Mouse (Mus musculus) ES-E14 (cell line): ENCODE measurements at regions not wholly inside any gene's neighbourhood (a gene's known extent, or its start where the extent isn't known, plus 50 kb on each side); places are given as distances from the start of the nearest gene placed in this dataset.

ENCODE experiments used
- HCFC1 ChIP-seq: IDR thresholded peaks from 2 replicates; pipeline ENCODE4 v1.6.1; 2012; ENCODE audit warnings: low read length, inconsistent platforms, borderline replicate concordance; ENCODE audit not compliant: insufficient read depth
- MAFK ChIP-seq: IDR thresholded peaks from 2 replicates; pipeline ENCODE4 v1.6.1; 2014; ENCODE audit warnings: mild to moderate bottlenecking, low read depth, low read length, inconsistent platforms; ENCODE audit not compliant: insufficient read depth
- ZC3H11A ChIP-seq: IDR thresholded peaks from 2 replicates; pipeline ENCODE4 v1.6.1; 2012; ENCODE audit warnings: low read depth, mild to moderate bottlenecking, inconsistent platforms, low read length, borderline replicate concordance
- ZNF384 ChIP-seq: IDR thresholded peaks from 2 replicates; pipeline ENCODE4 v1.6.1; 2012; ENCODE audit warnings: low read depth, low read length, inconsistent platforms

DNA sequence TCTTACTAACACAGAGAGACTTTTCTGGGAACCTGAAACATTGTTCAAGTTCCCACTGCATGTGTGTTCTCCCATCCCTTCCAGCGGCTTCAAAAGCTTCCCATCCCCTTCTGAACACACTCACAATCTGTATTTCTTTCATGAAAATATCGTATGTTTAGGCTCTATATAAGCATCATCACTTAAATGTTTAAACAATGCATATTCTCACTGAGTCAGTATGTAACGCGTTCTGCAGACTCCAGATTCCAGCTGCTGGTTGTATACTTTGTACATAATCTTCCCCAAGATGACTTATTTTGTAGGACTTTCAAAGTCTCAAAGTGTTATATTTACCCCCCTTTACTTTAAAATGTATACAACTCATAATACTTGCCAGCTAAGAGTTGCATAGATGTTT is 735.5 kb upstream of the Arrdc4 start:
- no peak for TF ChIP-seq ZC3H11A
- TF ChIP-seq HCFC1 = no peak
- TF ChIP-seq ZNF384 = no peak
- TF ChIP-seq MAFK = no peak
